Mouse (Mus musculus) cerebellum, adult 18-20 months (tissue): ENCODE measurements around the gene Fam13c.
"Not testable (repeated sequence)": the region's sequence is repeated elsewhere in the genome, so short reads cannot be mapped to it uniquely, and the experiment has no call there.

Source experiments
- DNase-seq, 2 experiments: peaks; one replicate each; pipeline ENCODE4 v3.0.0; 2021

Gene Fam13c

DNA sequence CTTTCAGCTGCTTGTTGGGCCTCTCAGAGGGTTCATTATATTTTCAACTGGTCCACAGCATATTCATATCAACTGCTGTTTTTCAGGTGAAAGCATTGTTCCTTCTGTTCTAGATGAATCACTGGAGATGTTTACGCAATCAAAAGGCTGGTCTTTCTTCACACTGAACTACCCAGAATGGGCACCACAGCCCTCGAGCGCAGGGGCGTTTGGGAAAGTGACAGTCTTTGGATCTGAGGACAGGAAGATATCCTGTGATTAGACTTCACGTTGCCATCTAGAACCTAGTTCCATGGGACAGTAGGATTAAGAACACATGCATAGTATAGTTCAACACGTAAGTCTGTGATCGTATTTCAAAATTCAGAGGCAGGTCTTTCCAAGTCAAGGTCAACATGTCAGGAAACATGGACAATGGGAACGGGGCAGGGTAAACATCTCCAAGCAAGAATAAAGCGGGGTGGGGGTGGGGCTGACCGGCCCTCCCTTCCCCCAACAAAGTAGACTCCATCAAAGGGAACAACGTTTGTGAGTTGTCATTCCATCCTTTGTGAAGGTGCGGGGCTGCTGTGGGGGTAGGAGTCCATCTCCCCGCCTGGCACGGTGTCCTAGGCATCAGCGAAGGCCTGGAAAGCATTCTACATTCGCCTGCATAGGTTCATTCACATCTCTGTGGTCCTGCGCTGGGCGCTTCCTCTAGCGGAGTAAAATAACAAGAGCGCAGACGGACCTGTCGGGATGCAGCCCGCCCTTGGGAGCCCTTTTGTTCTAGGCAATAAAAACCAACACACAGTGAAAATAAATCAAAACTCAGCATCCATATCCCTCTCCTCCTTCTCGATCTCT is at the start of gene Fam13c:
Gene Fam13c (plus strand): TSS at position 806 of the 846 bp plus-strand sequence.
- peak; percentile 59 to 69 for DNase-seq

DNA sequence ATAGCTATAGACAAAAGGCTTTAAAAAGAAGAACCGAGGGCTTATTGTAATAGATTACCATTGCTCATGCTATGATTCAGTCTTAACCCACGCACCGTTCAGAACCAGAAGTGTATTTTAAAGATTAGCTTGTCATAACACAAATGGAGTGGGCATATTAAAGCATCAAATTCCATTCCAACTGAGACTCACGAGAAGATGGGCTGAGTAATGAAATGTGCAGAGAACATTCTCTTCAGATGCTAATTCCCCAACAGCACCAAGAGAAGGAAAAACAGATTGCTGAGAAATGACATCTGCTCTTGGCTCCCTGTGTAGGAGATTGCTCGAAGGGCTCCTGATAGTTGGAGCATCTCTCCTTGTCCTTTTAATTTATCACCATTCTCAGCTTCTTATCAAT is 44.4 kb upstream of the Fam13c start:
- DNase-seq, result no peak

DNA sequence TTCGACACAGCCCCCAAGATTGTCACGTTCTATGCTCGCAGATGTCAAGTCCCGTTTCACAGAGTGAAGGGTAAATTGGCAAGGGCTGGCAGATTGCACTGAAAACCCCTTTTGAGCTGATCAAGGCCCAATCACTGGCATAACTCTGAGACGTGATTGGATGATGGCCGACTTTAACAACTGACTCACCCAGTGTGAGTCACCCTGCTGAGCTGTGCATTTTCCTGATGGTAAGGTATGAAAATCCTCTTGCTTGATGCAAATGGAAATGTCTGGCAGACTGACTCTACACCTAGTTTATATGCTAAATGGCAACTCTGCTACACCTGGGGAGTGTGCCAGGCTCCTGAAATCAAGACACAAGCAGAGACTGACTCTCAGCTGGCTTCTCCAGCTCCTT is 42.1 kb upstream of the Fam13c start:
- DNase-seq, result no peak

DNA sequence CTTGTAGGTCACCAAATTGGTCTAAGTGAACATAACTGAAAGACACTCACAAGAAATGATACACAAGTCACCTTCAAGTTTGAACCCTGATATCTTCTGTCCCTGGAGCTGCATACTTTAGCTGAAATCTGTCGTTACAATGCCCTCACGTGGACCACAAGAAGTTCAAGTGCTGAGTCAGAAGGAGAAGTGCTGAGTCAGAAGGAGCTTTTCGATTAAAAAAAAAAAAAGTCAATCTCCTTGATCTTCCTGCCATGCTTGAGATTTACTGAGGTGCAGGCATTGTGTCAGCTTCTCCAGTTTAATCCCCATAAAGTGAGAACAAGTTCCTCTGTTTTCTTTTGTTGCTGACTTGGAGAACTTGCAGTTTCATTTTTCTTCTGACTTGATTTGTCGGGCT is 38.3 kb upstream of the Fam13c start:
- DNase-seq, result no peak

DNA sequence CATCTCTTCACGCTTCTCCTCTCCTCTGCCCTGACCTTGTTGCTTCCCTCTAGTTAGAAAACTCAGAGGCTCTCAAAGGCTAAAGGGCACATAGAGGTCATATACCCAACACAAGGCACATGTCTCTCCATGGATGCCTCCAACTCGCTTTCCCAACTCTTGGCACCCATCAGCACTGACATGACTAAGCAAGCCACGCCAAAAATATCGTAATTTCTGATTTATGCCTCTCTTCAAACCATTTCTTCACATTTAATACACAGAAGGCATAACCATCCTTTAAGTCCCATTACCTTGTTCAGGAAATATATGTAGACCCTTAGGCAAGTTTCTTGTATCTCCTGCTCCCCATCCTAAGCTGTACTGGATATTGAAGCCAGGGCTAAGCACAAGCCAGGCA is 37.6 kb upstream of the Fam13c start:
- DNase-seq, result no peak

DNA sequence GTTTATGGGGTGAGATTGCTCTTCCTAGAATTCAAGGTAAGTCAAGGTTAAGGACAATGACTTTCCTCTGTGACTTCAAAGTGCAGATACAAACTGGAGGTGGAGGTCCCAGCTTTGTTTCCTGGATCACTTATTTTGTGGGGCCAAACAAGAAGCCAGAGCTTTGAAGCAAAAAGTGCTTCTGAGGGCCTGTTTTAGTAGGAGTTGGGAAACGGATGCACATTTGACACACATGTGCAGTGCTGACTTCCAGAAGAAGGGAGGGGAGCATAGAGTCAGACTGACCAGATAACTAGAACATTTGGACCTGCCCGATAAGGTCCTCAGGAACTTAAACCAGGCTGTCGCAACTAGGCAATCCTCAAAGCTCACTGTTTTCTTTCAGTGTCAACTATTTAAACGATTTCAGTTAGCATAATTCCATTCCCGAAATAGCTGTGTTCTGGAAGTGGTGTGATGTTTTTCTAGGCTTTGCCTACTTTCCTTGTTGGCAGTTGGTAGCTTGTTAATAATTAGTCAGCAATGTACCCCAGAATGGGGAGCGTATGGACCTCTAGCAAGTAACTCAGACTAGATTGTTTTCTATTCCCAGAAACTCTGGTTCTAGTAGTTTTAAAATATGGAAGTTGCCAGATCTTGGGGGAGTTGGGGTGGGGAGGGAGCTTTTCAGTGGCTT is 22.3 kb upstream of the Fam13c start:
- no peak for DNase-seq

DNA sequence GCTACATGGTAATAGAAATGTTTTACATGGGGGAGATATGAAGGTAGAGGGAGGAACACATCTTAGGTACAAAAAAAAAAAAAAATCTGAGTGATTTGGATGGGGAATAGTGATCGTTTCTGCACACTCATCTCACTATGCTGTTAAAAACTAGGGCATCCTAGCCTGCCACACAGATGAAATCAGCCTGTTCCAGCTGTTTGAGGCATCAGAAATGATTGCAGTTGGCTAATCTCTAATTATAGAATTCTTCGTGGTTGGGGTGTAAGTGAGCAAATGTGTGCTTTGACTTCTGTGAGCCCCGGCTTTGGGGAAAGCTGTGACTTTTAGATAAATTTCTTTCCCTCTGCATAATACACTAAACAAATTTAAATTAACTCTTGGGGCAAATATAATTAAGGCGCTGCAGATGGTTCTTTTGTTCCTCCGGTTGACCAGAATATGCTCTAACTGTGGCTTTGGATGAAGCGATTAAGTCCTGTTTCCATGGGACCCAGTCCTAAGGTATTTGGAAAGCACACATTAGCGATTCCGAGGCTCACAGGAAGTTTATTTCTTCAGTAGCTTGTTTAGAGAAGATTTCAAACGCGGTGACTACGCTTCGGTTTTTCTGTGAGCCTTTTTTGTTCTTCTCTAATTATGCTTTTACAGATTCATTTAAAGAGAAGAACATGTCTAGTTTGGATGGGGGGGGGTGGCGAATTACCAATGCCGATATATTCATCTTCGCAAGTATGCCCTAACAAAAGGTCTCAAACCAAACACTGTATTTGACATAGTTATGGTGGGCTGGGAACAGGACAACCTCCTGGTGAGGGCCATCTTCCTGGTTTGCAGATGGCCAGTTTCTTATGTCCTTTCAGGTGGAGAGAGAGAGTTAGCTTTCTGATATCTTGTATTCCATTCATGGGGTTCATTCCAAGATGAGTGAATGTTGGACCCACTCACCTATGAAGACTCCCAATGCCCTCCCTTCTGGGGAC is 20.7 kb upstream of the Fam13c start:
- no peak for DNase-seq

DNA sequence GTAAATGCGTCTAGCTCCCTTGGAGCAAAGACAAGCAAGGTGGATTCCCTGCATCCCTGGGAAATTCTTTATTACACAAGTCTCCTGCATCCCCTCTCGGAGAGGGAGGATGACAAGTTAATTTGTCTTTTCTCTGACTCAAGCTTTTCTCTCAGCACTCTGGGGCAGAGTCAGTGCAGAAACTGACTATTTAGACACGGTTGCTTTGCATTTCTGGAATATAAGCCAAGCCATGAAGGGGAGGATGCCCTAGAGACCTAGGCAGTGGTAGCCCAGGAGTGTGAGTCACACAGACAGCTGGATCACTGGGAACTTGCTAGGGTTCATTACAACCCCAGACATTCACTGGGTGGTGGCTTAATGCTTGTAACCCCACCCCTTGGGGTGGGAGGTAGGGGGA is 13.9 kb upstream of the Fam13c start:
- no peak for DNase-seq

DNA sequence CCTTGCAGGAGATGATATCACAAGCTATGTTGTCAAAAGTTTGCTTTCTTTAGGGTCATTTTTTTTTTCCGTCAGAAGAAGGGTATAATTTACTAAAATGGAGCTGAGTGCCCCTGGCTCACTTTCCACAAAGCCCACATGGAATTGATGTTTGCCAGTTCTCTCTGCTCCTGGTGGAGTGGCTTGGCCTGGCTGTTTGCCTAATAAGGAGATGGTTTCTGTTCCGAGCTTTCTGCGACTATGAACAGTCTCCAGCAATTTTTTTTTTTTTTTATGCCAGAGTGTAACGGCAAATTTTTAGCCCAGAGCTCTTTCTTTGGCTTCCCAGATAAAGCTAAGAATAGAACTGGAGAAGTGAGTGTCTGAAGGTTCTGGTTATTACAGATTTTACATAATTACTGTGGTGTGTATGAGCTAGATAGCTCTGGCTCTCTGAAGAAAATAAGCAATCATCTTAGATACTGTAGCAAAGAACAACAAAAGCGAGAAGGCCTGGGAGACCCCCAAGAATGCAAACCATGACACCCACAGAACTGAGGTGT is 12.1 kb upstream of the Fam13c start:
- peak; percentile 43 for DNase-seq

DNA sequence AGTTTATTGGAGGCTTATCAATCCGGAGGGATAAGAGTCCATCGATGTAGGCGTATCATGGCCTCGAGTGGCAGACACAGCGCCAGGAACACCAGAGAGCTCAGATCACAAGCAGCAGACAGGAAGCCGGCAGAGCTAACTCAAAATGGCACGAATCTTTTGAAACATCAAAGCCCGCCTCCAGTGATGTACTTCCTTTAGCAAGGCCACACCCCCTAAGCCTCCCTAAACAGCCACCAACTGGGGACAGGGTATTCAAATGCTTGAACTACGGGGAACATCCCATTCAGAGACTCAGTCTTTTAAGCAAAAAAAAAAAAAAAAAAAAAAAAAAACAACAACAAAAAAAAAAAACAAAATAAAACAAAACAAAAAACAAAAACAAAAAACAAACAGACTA is 10.9 kb upstream of the Fam13c start:
- no peak for DNase-seq

DNA sequence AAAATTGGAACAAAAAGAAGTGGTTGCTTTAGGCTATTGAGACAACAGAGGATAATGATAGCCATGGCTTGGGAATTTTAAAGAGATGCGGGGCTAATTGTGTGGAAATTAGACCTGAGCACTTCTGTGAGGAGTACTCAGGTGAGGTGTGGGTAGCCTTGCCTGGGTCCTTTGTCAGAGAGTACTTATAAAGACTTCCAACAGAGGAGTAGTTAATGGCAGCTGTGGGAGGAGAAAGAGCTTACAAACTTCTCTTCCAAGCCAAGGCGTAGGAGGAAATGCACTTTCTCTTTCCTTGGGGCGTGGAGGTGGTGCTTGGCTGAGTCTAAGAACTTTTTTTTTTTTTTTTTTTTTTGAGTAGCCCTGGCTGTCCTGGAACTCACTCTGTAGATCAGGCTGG is 6.9 kb upstream of the Fam13c start:
- DNase-seq, result no peak

DNA sequence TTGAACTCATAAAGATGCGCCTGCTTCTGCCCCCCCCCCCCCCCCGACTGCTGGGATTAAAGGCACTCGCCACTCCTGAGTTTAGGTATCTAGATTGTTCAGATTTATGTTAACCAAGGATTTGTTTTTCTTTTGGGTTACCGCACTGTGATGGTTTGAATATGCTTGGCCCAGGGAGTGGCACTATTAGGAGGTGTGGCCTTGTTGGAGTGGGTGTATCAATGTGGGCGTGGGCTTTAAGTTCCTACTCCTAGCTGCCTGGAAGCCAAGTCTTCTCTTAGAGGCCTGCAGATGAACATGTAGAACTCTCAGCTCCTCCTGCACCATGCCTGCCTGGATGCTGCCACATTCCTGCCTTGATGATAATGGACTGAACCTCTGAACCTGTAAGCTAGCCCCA is 6.5 kb upstream of the Fam13c start:
- not testable (repeated sequence) for DNase-seq

DNA sequence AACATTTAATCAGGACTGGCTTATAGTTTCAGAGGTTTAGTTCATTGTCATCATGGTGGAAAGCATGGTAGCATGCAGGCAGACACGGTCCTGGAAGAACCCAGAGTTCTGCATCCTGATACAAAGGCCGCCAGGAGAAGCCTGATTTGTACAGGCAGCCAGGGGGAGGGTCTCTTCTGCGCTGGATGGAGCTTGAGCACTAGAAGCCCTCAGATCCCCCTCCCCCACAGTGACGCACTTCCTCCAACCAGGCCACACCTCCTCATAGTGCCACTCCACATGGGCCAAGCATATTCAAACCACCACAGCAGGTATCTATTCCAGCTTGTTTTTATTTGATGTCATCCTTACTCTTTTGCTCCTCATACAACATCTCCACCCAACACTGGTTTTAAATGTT is 3.6 kb upstream of the Fam13c start:
- DNase-seq, result no peak

DNA sequence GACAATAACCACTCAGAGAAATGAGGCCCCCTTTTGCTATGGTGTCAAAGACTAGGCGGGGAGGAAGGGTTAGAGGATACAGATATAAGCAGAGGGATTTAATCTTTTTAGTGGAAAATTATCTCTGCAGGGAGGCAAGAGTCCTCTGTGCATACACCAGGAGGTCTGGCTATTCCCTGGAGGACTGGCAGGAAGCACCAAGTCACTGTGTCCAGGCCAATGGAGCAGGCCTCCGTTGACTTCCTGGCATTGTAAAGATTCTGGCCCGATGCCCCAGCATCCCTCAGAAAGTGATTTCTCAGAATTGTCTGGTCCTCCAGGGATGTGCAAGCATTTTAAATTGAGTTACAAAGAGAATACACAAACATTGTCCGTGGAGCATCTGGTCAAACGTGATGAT is 3.0 kb upstream of the Fam13c start:
- no peak for DNase-seq

DNA sequence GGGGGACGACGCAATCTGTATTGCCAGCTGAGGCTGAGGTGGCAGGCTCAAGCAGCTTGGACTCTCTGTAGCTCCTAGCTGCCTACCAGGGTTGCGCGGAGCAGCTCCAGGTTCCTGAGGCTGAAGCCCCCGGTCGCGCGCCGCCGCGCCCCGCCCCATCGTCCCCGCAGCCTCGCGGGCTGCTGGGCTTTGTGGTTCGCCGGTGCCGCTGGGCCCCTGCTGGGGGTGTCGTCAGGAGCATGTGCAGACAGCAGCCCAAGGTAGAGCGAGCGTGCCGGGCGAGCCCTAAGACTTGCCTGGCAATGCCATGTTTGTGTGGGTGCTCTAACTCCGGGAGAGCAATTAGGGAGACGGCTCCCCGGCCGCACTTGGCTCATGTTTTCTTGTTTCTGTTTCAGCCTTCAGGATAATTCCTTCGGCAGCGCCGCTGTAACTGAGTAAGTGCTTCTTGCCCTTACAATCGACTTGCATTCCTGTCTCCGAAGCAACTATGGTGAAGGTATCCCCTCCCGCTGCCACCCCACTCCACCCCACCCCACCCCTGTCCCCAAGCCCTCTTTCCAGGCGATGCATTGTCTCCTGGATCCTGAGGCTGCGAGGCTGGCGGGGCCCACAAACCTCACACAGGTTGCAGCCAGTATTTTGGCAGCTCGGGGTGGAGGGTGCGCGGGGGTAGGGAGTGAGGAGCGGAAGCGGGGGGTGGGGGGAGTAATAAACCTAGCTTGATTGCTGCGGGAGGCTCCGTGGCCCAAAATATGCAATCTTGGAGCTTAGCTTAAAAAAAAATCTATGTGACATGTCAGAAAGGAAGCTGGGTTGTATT is 569 bp downstream of the Fam13c start:
- DNase-seq, result peak; percentile 87 to 88

DNA sequence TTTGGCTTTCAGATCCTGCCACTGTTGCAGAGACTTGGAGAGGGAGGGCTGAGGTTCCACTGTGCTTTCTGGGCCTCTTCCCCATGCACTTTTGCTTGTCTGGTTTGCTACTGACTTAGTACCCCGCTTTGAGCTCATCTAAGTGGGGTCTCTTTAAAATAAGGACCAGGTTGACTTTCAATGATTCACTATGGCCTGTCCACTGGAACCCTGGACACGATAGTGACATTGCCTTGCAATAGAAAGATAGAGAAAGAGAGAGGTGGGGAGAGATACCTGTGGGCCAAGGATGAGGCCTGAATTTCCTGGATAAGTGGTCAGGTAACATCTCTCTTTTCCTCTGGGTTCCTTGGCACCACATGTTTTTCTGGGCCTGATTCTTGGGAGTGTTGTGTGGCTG is 1.9 kb downstream of the Fam13c start:
- DNase-seq, result no peak

DNA sequence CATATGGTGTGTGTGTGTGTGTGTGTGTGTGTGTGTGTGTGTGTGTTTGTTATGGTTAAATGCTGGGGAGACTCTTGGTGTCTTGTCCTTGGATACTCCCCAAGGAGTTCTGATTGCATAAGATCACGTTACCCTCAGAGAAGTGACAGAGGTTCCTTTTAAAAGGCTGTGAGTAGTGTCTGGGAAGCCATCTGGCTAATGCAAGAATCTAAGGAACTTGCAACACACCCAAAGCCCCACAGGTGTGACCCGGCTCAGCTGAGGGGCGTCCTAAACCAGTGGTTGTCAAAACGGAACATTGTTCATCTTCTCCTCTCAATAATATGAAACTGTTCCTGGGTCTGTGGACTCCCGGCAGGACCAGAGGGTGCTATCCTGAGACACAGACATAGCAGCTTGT is 2.3 kb downstream of the Fam13c start:
- no peak for DNase-seq

DNA sequence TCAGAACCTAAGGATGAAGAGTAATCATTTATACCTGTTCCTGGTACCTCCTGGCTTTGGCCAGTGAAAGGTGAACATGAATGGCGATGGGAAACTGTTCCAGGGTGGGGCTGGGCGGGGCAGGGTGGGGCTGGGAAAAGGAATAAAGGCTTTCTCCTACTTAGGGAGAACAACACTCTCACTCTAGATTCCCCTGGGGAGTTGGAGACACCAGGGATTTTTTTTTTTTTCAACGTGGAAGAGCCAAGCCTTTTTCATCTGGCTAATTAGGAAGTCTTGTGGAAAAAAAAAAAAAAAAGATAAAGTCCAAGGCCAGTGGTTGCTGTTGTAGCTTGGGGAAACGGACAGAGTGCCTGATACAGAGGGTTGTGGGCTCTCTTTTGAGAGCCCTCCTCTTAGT is 7.5 kb downstream of the Fam13c start:
- DNase-seq, result no peak

DNA sequence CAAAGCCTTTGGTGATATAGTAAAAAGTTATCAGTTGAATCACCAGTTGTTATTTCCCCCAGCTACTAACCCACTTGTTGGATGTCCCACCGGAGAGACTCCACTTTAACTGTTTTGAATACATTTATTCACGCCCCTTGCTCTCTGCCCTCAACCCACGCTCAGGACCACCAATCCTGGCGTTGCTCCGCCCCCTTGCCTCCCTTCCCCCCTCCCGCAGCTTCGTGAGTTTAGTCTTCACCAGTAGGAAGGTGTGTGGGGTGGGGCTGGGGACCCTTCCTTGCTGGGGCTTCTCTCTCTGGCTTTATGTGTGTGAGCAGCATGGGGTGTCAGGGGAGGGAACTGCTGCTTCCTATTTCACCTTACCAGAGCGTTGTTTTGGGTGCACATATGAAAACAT is 8.9 kb downstream of the Fam13c start:
- DNase-seq, result no peak

DNA sequence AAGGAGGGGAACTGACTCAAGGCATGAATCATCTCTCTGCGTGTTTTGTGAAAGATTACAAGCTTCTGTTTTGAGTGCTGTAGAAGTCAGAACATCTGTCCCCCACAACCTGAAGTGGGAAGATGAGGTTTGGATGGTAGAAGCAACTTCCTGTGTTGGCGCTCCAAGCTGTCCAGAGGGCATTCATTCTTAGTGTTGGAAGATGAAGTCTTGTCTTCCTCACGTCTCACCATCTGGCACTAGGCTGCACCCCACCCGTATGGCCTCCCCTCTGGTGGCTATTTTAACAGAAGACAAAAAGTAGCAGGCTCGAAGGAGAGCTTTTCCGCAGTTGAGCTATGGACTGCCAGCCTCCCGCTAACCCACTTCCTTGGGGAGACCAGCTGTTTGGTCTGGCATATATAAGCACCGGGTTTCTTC is 15.6 kb downstream of the Fam13c start:
- no peak for DNase-seq

DNA sequence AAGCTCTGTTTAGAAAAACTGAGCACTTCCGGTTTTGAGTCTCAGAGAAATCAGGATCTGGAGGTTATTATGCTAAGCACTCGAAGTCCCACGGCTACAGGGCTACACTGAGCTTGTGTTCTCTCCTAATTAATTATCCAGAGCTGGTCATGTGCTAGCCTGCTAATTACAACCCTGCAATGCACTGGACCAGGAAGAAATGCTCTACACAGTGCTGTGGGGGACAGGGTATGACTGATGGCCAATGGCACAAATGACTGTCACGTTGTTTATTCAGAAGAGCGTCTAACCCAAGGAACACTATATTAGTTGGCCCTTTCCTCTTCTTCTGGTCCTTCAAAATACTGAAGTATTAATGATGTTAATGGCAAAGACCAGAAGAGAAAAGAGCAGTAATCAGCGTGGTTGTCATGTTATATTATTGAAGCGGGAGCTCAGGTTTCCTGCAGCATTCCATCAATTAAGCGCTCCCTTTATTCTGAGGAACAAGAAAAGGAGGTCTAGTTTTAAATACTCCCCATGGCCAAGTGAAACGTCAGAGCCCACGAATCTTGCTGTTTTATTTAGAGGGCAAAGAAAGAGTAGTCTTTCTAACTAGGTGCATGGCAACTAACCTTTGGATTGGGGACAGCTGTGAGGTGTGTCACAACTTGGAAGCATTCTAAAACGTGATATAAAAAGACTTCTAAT is 18.4 kb downstream of the Fam13c start:
- no peak for DNase-seq
